Mouse (Mus musculus) inflammation-experienced regulatory T-cells, adult 6 months (primary cell): ENCODE results near the gene Olfr1226. TPM values are rescaled to one million over a fixed set of nuclear protein-coding genes. Genes with fewer than 3 reads are reported as not detected.
"Not testable (repeated sequence)": the region's sequence is repeated elsewhere in the genome, so short reads cannot be mapped to it uniquely, and the experiment has no call there.

Experiments used
- ATAC-seq: one replicate; pipeline ENCODE4 v1.8.0; 2017
- polyA plus RNA-seq, 3 experiments: library from polyadenylated mRNA; unstranded; fragments of 100-300 nt; shearing (Covaris generic); gene quantifications; one replicate each; pipeline ENCODE4 v1.2.1; 2017

Gene Olfr1226
- polyA plus RNA-seq: not detected

DNA sequence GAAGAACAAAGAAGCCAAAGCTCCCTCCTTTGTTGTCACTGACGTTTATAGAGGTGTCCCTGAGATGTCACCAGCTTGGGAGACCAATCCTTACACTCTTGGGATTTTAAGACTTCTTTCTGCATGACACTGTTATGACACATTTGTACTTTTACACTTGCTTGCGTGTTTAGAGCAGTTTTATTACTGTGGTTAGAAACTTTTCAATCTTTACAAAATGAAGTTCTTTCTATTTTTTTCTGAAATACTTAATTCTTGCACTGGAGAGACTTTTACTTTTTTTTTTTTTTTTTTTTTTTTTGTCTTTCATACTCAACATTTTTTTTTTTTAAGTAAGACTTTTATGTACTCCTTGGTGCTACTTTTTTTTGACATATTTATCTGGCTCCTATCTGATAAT lies at the start of gene Olfr1226:
Gene Olfr1226 (minus strand): TSS at position 101 of the 400 bp plus-strand sequence.
- no peak for ATAC-seq

DNA sequence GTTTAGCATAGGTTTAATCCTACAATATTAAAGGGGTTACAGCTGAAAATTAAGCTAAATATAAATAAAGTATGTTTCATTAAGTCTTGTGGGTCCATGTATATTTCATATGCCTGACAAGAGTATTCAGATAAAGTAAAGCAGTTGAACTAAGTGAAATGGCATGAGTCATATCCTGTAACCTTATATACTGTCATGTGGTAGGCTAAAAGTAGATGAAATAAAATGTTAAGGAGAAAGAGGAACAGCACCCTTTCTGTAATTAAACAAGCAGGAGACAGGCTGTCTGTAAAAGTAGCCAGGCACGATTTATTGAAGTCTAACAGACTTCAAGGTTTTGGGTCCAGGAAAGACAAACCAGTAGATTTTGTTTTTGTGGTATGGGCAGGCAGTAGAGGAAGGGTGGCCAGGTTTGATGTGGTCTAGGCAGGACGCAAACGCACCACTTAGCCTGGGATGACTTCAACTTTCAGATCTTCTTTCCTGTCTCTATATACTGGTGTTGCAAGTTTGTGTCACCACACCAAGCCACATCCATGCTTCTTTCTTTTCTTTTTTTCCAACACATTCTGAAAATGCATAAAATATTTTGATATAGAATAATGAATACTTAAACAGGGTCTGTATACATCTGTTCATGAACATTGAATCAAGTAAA lies 3.4 kb downstream of the Olfr1226 start:
- ATAC-seq: no peak

DNA sequence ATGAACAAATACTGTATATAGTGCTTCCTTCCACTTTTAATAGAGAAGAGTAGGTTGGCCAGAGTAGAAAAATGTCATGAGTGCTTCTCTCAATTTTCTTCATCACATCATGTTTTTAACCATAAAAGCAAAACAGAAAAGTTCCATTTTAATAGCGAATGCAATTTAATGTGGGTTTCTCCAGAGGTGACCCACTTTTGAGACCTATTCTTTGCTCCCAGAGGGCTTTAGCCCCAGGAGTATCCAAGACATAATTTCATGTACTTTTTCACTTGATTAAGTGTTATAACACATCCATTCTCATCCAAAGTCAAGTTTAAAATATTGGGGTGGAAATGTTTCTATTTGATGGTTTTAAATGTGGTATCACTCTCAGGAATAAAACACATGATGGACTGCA lies 25.3 kb downstream of the Olfr1226 start, which contains the start of gene Olfr1225:
Gene Olfr1225 (minus strand): TSS at position 101 of the 400 bp plus-strand sequence.
- ATAC-seq: no peak

DNA sequence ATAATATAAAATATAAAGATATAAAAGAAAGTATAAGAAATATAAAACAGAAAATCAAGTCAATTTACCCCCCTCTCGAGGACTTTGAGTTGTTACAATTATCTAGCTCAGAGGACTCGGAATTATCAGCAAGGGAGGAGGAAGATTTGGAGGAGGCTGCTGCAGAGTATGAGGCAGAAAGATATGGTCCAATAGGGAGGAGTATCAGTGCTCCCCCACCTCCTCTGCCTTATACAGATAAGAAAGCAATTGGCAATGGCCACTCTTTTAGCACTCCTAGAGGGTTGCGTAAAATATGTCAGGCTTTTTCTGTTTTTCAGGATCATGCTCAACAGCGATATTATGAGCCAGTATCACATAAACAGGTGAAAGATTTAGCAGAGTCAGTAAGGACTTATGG lies 35.1 kb downstream of the Olfr1226 start:
- not testable (repeated sequence) for ATAC-seq

DNA sequence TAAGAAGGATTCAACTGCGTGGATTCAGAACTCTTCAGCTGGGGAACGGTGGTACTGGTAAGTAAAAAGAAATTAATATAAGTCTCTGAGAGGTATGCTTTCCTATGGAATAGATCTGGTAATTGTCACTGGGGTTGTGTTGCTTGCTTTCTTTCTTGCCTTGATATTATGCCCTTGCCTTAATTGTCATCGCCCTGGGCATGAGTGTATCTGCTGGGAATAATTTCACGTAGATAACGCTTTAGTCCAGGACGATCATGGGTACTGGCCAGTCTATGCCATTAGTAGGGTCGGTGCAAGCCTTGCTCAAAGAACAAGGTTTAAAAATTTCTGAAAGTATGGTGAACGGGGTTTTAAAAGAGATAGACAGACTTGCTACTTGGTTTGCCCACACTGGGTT lies 35.9 kb downstream of the Olfr1226 start, which contains the start of gene Olfr1224-ps1:
Gene Olfr1224-ps1 (minus strand): TSS at position 101 of the 400 bp plus-strand sequence.
- ATAC-seq: not testable (repeated sequence)

DNA sequence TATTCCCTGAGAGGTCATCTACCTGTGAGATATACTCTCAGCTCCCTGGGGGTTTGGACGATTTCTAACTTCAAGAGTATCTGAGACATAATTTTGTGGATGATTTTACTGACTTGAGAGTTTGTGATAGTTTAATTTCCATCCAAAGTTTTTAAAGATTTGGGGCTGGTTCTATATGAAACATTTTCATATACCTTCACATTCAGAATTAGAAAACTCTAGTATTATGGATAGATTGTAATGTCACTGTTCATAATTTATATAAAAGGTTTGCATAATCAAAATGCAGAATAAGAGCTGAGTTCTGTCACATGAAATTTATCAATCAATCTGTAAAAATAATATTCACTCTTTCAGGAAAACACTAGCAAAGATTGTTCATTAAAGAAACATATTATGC lies 48.4 kb downstream of the Olfr1226 start, which contains the start of gene Olfr1223:
Gene Olfr1223 (minus strand): TSS at position 101 of the 400 bp plus-strand sequence.
- no peak for ATAC-seq

Other genes starting within 250 kb of the Olfr1226 start
- not detected for gene Olfr1212, start 246.1 kb downstream of the Olfr1226 start, polyA plus RNA-seq
- gene Gm13762, start 219.8 kb downstream of the Olfr1226 start, polyA plus RNA-seq: not detected
- gene Olfr1214, start 207.4 kb downstream of the Olfr1226 start, polyA plus RNA-seq: not detected
- gene Olfr1215, start 193.1 kb downstream of the Olfr1226 start, polyA plus RNA-seq: not detected
- not detected for gene Olfr1216, start 181.7 kb downstream of the Olfr1226 start, polyA plus RNA-seq
- not detected for gene Olfr1217, start 168.0 kb downstream of the Olfr1226 start, polyA plus RNA-seq
- gene Olfr1218, start 138.9 kb downstream of the Olfr1226 start, polyA plus RNA-seq: not detected
- not detected for gene Olfr1219, start 116.5 kb downstream of the Olfr1226 start, polyA plus RNA-seq
- gene Olfr1220, start 93.2 kb downstream of the Olfr1226 start, polyA plus RNA-seq: not detected
- not detected for gene Olfr1221, start 82.8 kb downstream of the Olfr1226 start, polyA plus RNA-seq
- gene Olfr1222, start 67.0 kb downstream of the Olfr1226 start, polyA plus RNA-seq: not detected
- not detected for gene Olfr1223, start 48.5 kb downstream of the Olfr1226 start, polyA plus RNA-seq
- not detected for gene Olfr1224-ps1, start 36.0 kb downstream of the Olfr1226 start, polyA plus RNA-seq
- under 1 TPM in 1 of 3 experiments, not detected in 2; 0.13 TPM for gene Olfr1225, start 25.4 kb downstream of the Olfr1226 start, polyA plus RNA-seq
- gene Olfr1228, start 54.0 kb upstream of the Olfr1226 start, polyA plus RNA-seq: not detected
- gene Olfr1229, start 88.0 kb upstream of the Olfr1226 start, polyA plus RNA-seq: not detected
- gene Olfr1230, start 97.2 kb upstream of the Olfr1226 start, polyA plus RNA-seq: not detected
- gene Olfr1231, start 107.0 kb upstream of the Olfr1226 start, polyA plus RNA-seq: not detected
- gene Olfr1232, start 129.6 kb upstream of the Olfr1226 start, polyA plus RNA-seq: not detected
- gene Olfr1233, start 142.3 kb upstream of the Olfr1226 start, polyA plus RNA-seq: not detected
- not detected for gene Olfr1234, start 164.8 kb upstream of the Olfr1226 start, polyA plus RNA-seq
- gene Olfr1238, start 209.6 kb upstream of the Olfr1226 start, polyA plus RNA-seq: under 1 TPM in 1 of 3 experiments, not detected in 2; 0.48 TPM
- gene Olfr1239, start 220.4 kb upstream of the Olfr1226 start, polyA plus RNA-seq: not detected
- gene Olfr1240, start 243.0 kb upstream of the Olfr1226 start, polyA plus RNA-seq: not detected